Mouse (Mus musculus) adrenal gland, adult 10 weeks (tissue): ENCODE results near the gene Krtap16-3. TPM values are rescaled to one million over a fixed set of nuclear protein-coding genes. Genes with fewer than 3 reads are reported as not detected.

Experiments
- polyA plus RNA-seq: library from polyadenylated mRNA; stranded (reverse); fragments of 350-450 nt; fragmentation: Illumina TruSeq; extraction: RNeasy Lipid Tissue Mini Kit (QIAGEN cat#74804); gene quantifications from one replicate; pipeline ENCODE4 v1.2.3, GENCODE M21; 2014; ENCODE audit warnings: low read depth, low replicate concordance

The Krtap16-3 gene
- not detected for polyA plus RNA-seq

GRCm38 (mm10) chr16:88962773-88963172, at the start of gene Krtap16-3:
Gene Krtap16-3 (minus strand): TSS chr16:88962873.

GRCm38 (mm10) chr16:89010659-89011058, 48.0 kb upstream of the Krtap16-3 start, which contains the start of gene Krtap22-2:
Gene Krtap22-2 (minus strand): TSS chr16:89010759.

GRCm38 (mm10) chr16:88932165-88932564, 30.5 kb downstream of the Krtap16-3 start, which contains the start of gene Krtap19-9b:
Gene Krtap19-9b (minus strand): TSS chr16:88932265.

Other genes with a start within 250 kb of the Krtap16-3 start
- not detected for gene Krtap13-1, start 234.0 kb downstream of the Krtap16-3 start, polyA plus RNA-seq
- gene Krtap13, start 211.2 kb downstream of the Krtap16-3 start, polyA plus RNA-seq, result not detected
- gene 2310034C09Rik, start 204.0 kb downstream of the Krtap16-3 start, polyA plus RNA-seq, result not detected
- not detected for gene 2310057N15Rik, start 188.7 kb downstream of the Krtap16-3 start, polyA plus RNA-seq
- not detected for gene Gm5965, start 185.0 kb downstream of the Krtap16-3 start, polyA plus RNA-seq
- gene Gm20741, start 150.7 kb downstream of the Krtap16-3 start, polyA plus RNA-seq, result not detected
- gene Krtap15, start 142.7 kb downstream of the Krtap16-3 start, polyA plus RNA-seq, result not detected
- gene Krtap14, start 136.7 kb downstream of the Krtap16-3 start, polyA plus RNA-seq, result not detected
- not detected for gene Krtap19-1, start 93.5 kb downstream of the Krtap16-3 start, polyA plus RNA-seq
- not detected for gene Krtap19-2, start 88.6 kb downstream of the Krtap16-3 start, polyA plus RNA-seq
- gene Krtap19-3, start 84.8 kb downstream of the Krtap16-3 start, polyA plus RNA-seq, result not detected
- gene Krtap19-4, start 77.8 kb downstream of the Krtap16-3 start, polyA plus RNA-seq, result not detected
- gene Krtap19-5, start 66.4 kb downstream of the Krtap16-3 start, polyA plus RNA-seq, result not detected
- gene Krtap19-9b, start 30.6 kb downstream of the Krtap16-3 start, polyA plus RNA-seq, result not detected
- not detected for gene Krtap22-2, start 47.9 kb upstream of the Krtap16-3 start, polyA plus RNA-seq
- not detected for gene Gm10229, start 52.4 kb upstream of the Krtap16-3 start, polyA plus RNA-seq
- not detected for gene Krtap6-1, start 68.8 kb upstream of the Krtap16-3 start, polyA plus RNA-seq
- not detected for gene Gm10228, start 78.6 kb upstream of the Krtap16-3 start, polyA plus RNA-seq
- gene Krtap6-5, start 85.0 kb upstream of the Krtap16-3 start, polyA plus RNA-seq, result not detected
- gene 1110025L11Rik, start 101.1 kb upstream of the Krtap16-3 start, polyA plus RNA-seq, result not detected
- not detected for gene Krtap6-3, start 121.1 kb upstream of the Krtap16-3 start, polyA plus RNA-seq
- gene Gm6358, start 178.0 kb upstream of the Krtap16-3 start, polyA plus RNA-seq, result not detected
- not detected for gene Gm10061, start 188.2 kb upstream of the Krtap16-3 start, polyA plus RNA-seq
- gene Gm9789, start 195.1 kb upstream of the Krtap16-3 start, polyA plus RNA-seq, result not detected
- gene Gm7735, start 206.6 kb upstream of the Krtap16-3 start, polyA plus RNA-seq, result not detected
- gene 1110057P08Rik, start 211.9 kb upstream of the Krtap16-3 start, polyA plus RNA-seq, result not detected
- not detected for gene Krtap20-2, start 243.0 kb upstream of the Krtap16-3 start, polyA plus RNA-seq